Mouse (Mus musculus) adrenal gland, postnatal 36 days (tissue): Measurements from ENCODE around the gene Dcaf11. TPM values are rescaled to one million over a fixed set of nuclear protein-coding genes. Genes with fewer than 3 reads are reported as not detected.

ENCODE experiments used
- DNase-seq, 2 experiments: peaks; one replicate each; pipeline ENCODE4 v3.0.0; 2021; ENCODE audit warnings: mixed read lengths in 1 of 2
- total RNA-seq, 2 experiments: library from RNA; stranded (reverse); gene quantifications; 2 replicates each; pipeline ENCODE4 v1.2.3; 2021

Dcaf11 gene
- total RNA-seq, 2 experiments from 2014 or later, result 110 to 139 TPM

DNA sequence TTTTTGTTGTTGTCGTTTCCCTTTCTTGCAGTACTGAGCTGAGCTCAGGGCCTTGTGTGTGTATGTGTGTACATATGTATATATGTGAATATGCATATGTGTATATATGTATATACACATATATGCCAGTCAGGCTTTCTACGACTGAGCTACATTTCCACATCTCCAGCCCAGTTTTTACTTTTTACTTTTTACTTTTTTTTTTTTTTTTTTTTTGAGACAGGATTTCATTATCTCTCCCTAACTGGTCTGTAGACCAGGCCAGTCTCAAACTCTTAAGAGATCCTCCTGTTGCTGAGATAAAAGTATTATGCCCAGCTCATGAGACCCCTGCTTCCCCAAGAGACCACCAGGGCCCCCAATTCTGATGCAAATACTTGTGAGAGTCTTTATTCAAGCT is 57.0 kb downstream of the Dcaf11 start:
- DNase-seq, result no peak

DNA sequence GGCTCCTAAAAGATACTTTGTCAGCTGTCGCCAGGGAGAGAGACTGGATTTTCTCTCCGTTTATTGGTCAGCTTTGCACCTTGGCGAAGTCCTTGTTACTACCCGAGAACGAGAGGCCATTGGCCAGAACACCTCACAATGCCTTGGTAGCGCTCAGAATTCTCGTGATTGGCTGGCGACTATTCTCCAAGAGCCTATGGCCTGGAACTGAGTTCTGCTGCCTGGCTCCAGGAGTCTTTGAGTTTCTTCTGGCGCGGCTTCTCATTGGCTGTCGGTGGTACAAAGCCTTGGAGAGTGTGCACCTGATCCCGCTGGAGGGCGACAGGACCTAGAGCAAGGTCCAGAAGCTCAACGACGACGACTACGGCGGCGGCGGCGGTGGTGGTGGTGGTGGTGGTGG is 58.0 kb downstream of the Dcaf11 start, which contains the start of gene Rec8:
Gene Rec8 (plus strand): TSS at position 216 of the 400 bp plus-strand sequence.
- peak; percentile 46 to 60 for DNase-seq

- DNase-seq, result no peak
These were observed 58.8 kb downstream of the Dcaf11 start for GRCm38 (mm10) chr14:55618486-55619195.

Other genes with a start within 250 kb of the Dcaf11 start
- gene Dhrs4, start 81.2 kb upstream of the Dcaf11 start, total RNA-seq, result 10 to 100 TPM; 90.2 to 91.6 TPM
- 1 to 10 TPM; 3.6 to 4.6 TPM for gene Carmil3, start 69.4 kb upstream of the Dcaf11 start, total RNA-seq
- gene Cpne6, start 49.6 kb upstream of the Dcaf11 start, total RNA-seq, result not detected
- not detected for gene Nrl, start 35.0 kb upstream of the Dcaf11 start, total RNA-seq
- gene Pck2, start 19.7 kb upstream of the Dcaf11 start, total RNA-seq, result 10 to 100 TPM; 29.4 to 39.9 TPM
- 1 to 10 TPM in 1 of 2 experiments, not detected in 1; 1.0 TPM for gene A730061H03Rik, start 400 bp downstream of the Dcaf11 start, total RNA-seq
- 1 to 10 TPM in 1 of 2 experiments, under 1 TPM in 1; 0.63 to 1.5 TPM for gene Fitm1, start 15.6 kb downstream of the Dcaf11 start, total RNA-seq
- 100 to 1,000 TPM; 203 to 361 TPM for gene Psme1, start 18.1 kb downstream of the Dcaf11 start, total RNA-seq
- gene Emc9, start 25.3 kb downstream of the Dcaf11 start, total RNA-seq, result 10 to 100 TPM; 28.0 to 45.9 TPM
- 100 to 1,000 TPM; 311 to 396 TPM for gene Psme2, start 31.1 kb downstream of the Dcaf11 start, total RNA-seq
- 10 to 100 TPM; 33.7 to 33.9 TPM for gene Rnf31, start 31.7 kb downstream of the Dcaf11 start, total RNA-seq
- gene Irf9, start 43.6 kb downstream of the Dcaf11 start, total RNA-seq, result 10 to 100 TPM; 30.3 to 30.6 TPM
- gene Rec8, start 58.0 kb downstream of the Dcaf11 start, total RNA-seq, result 1 to 10 TPM; 5.8 to 6.6 TPM
- gene Ipo4, start 76.0 kb downstream of the Dcaf11 start, total RNA-seq, result 100 to 1,000 TPM; 112 to 157 TPM
- not detected for gene Gm49378, start 77.9 kb downstream of the Dcaf11 start, total RNA-seq
- 10 to 100 TPM; 83.2 to 98.1 TPM for gene Tm9sf1, start 83.8 kb downstream of the Dcaf11 start, total RNA-seq
- 1 to 10 TPM; 1.6 to 1.7 TPM for gene Tssk4, start 90.2 kb downstream of the Dcaf11 start, total RNA-seq
- 10 to 100 TPM; 43.6 to 76.9 TPM for gene Mdp1, start 100.5 kb downstream of the Dcaf11 start, total RNA-seq
- 10 to 100 TPM; 26.6 to 28.9 TPM for gene Gmpr2, start 111.9 kb downstream of the Dcaf11 start, total RNA-seq
- gene Nedd8, start 112.1 kb downstream of the Dcaf11 start, total RNA-seq, result 100 to 1,000 TPM; 335 to 393 TPM
- 10 to 100 TPM; 30.8 to 35.6 TPM for gene Tinf2, start 121.8 kb downstream of the Dcaf11 start, total RNA-seq
- gene Tgm1, start 153.9 kb downstream of the Dcaf11 start, total RNA-seq, result under 1 TPM; 0.26 TPM
- 10 to 100 TPM; 17.2 to 25.1 TPM for gene Rabggta, start 162.3 kb downstream of the Dcaf11 start, total RNA-seq
- gene Dhrs1, start 185.7 kb downstream of the Dcaf11 start, total RNA-seq, result 10 to 100 TPM; 72.7 to 73.2 TPM
- 10 to 100 TPM; 17.3 to 20.7 TPM for gene Nop9, start 185.7 kb downstream of the Dcaf11 start, total RNA-seq
- 1 to 10 TPM in 1 of 2 experiments, under 1 TPM in 1; 0.93 to 1.3 TPM for gene Cideb, start 198.5 kb downstream of the Dcaf11 start, total RNA-seq
- gene Ltb4r2, start 201.4 kb downstream of the Dcaf11 start, total RNA-seq, result not detected
- under 1 TPM; 0.66 to 0.79 TPM for gene Ltb4r1, start 206.0 kb downstream of the Dcaf11 start, total RNA-seq
- gene Adcy4, start 224.1 kb downstream of the Dcaf11 start, total RNA-seq, result 10 to 100 TPM in 1 of 2 experiments, 1 to 10 TPM in 1; 6.7 to 13.8 TPM
- gene Ripk3, start 228.9 kb downstream of the Dcaf11 start, total RNA-seq, result 1 to 10 TPM; 4.5 to 5.3 TPM